8 mouse cellular contexts compared by ENCODE assay signal in genomic region chr16:34937611-34938010, GRCm38 (mm10).
DNase-seq lines count a peak whose midpoint lies in the region; ATAC-seq and TF ChIP-seq lines count a peak whose summit lies in the region.

No protein-coding gene starts in this region.

- DNase-seq in forebrain, postnatal 0 days, result no peak
- no peak for DNase-seq in embryonic facial prominence, embryonic 10.5 days (ENCODE audit: low spot score)
- DNase-seq in kidney, adult 11 months, result peak; percentile 63
- no peak for DNase-seq in c-Kit-positive CD71-positive TER-119-positive erythroid progenitor cells, embryonic 14.5 days (ENCODE audit: low spot score)
- DNase-seq in right cerebral cortex, postnatal 10 days (ENCODE audit: low spot score in 2 of 2), result no peak

- H3K36me3 ChIP-seq in forebrain, postnatal 0 days (ENCODE audit: insufficient read depth), result no peaks in the 10 kb centered on the region
- no peaks in the 10 kb centered on the region for H3K36me3 ChIP-seq in forebrain, embryonic 12.5 days (replicated peaks)
- no peaks in the 10 kb centered on the region for H3K36me3 ChIP-seq in embryonic facial prominence, embryonic 10.5 days (replicated peaks)
- H3K36me3 ChIP-seq in lung, embryonic 16.5 days (ENCODE audit: control insufficient read depth, insufficient read depth, low read length), result peaks cover 15% of the 10 kb centered on the region

- no peaks in the 10 kb centered on the region for H3K4me1 ChIP-seq in forebrain, postnatal 0 days (ENCODE audit: insufficient read depth)
- H3K4me1 ChIP-seq in forebrain, embryonic 12.5 days, result peaks cover 18% of the 10 kb centered on the region
- H3K4me1 ChIP-seq in embryonic facial prominence, embryonic 10.5 days, result peaks cover 65% of the 10 kb centered on the region
- peaks cover 64% of the 10 kb centered on the region for H3K4me1 ChIP-seq in lung, embryonic 16.5 days (replicated peaks; ENCODE audit: control insufficient read depth, insufficient read depth, low read length)

- no peak overlapping the region for H3K9ac ChIP-seq in forebrain, postnatal 0 days
- no peak overlapping the region for H3K9ac ChIP-seq in forebrain, embryonic 12.5 days
- H3K9ac ChIP-seq in lung, embryonic 16.5 days (ENCODE audit: low read length), result no peak overlapping the region

- no peak overlapping the region for H3K4me3 ChIP-seq in forebrain, postnatal 0 days (ENCODE audit: low read depth, low read length)
- no peak overlapping the region for H3K4me3 ChIP-seq in forebrain, embryonic 12.5 days (replicated peaks)
- H3K4me3 ChIP-seq in embryonic facial prominence, embryonic 10.5 days, result no peak overlapping the region
- no peak overlapping the region for H3K4me3 ChIP-seq in lung, embryonic 16.5 days (ENCODE audit: low read length)

- no peak for TF ChIP-seq CTCF in forebrain, postnatal 0 days (IDR thresholded peaks at IDR 0.05; ENCODE audit: low read depth)

- H3K27me3 ChIP-seq in forebrain, postnatal 0 days (ENCODE audit: insufficient read depth, low read length), result no peaks in the 10 kb centered on the region
- no peaks in the 10 kb centered on the region for H3K27me3 ChIP-seq in forebrain, embryonic 12.5 days
- H3K27me3 ChIP-seq in embryonic facial prominence, embryonic 10.5 days (replicated peaks; ENCODE audit: low read depth, poor library complexity, severe bottlenecking), result 0 out of 2 replicates have a peak, but pooled peaks cover 4% of the 10 kb centered on the region
- H3K27me3 ChIP-seq in lung, embryonic 16.5 days (ENCODE audit: control insufficient read depth, insufficient read depth, low read depth, low read length), result no peaks in the 10 kb centered on the region

- WGBS in forebrain, postnatal 0 days, result 66% methylated on average over 4 of the region's 4 CpGs
- WGBS in forebrain, embryonic 12.5 days, result 64% methylated on average over 4 of the region's 4 CpGs
- 55% methylated on average over 4 of the region's 4 CpGs for WGBS in embryonic facial prominence, embryonic 10.5 days
- WGBS in lung, embryonic 16.5 days, result 22% methylated on average over 4 of the region's 4 CpGs

- no peaks in the 10 kb centered on the region for H3K9me3 ChIP-seq in forebrain, postnatal 0 days (ENCODE audit: low read length)
- no peaks in the 10 kb centered on the region for H3K9me3 ChIP-seq in forebrain, embryonic 12.5 days
- H3K9me3 ChIP-seq in embryonic facial prominence, embryonic 10.5 days, result no peaks in the 10 kb centered on the region
- H3K9me3 ChIP-seq in lung, embryonic 16.5 days (ENCODE audit: control insufficient read depth, low read length), result no peaks in the 10 kb centered on the region

- H3K27ac ChIP-seq in forebrain, postnatal 0 days (ENCODE audit: low read depth, low read length), result no peak overlapping the region
- H3K27ac ChIP-seq in forebrain, embryonic 12.5 days, result no peak overlapping the region
- peak overlapping the region; percentile 75 for H3K27ac ChIP-seq in embryonic facial prominence, embryonic 10.5 days (replicated peaks)
- H3K27ac ChIP-seq in lung, embryonic 16.5 days (ENCODE audit: low read length), result peak overlapping the region; percentile 78

- H3K4me2 ChIP-seq in forebrain, postnatal 0 days (ENCODE audit: low read depth), result no peak overlapping the region
- H3K4me2 ChIP-seq in forebrain, embryonic 12.5 days, result no peak overlapping the region
- no peak overlapping the region for H3K4me2 ChIP-seq in lung, embryonic 16.5 days (ENCODE audit: low read depth, low read length)

- ATAC-seq in forebrain, postnatal 0 days, result 0 out of 2 replicates have a peak, but pooled peaks have one; percentile 23
- no peak for ATAC-seq in forebrain, embryonic 12.5 days (ENCODE audit: low FRiP score)
- ATAC-seq in lung, embryonic 16.5 days (ENCODE audit: low read depth), result peak; percentile 69
- no peak for ATAC-seq in megakaryocyte-erythroid progenitor cell, adult 5-6 weeks (replicated peaks; ENCODE audit: low FRiP score, low TSS enrichment, poor library complexity, severe bottlenecking)

Comparison
In these comparisons a context has a peak if more than half of its experiments do, and no peak if none do; other contexts are left out.
1. ATAC-seq: peak in forebrain, postnatal 0 days (single experiment) and lung, embryonic 16.5 days (single experiment); none in forebrain, embryonic 12.5 days (single experiment) and megakaryocyte-erythroid progenitor cell, adult 5-6 weeks (single experiment).
2. H3K27ac ChIP-seq: peak in embryonic facial prominence, embryonic 10.5 days (single experiment) and lung, embryonic 16.5 days (single experiment); none in forebrain, postnatal 0 days (single experiment) and forebrain, embryonic 12.5 days (single experiment).